Mouse (Mus musculus) embryonic fibroblast, embryonic 13.5 days (primary cell): ENCODE data around the gene Gm20388.

Source experiments
- CTCF ChIP-seq: IDR thresholded peaks from 2 replicates; pipeline ENCODE4 v1.5.1; 2011; ENCODE audit warnings: mild to moderate bottlenecking, control low read depth, low read length, moderate library complexity, borderline replicate concordance; ENCODE audit not compliant: insufficient read depth
- POLR2A ChIP-seq: IDR thresholded peaks from 2 replicates; pipeline ENCODE4 v1.6.1; 2011; ENCODE audit warnings: low read depth, mild to moderate bottlenecking, control low read depth, low read length, moderate library complexity

DNA sequence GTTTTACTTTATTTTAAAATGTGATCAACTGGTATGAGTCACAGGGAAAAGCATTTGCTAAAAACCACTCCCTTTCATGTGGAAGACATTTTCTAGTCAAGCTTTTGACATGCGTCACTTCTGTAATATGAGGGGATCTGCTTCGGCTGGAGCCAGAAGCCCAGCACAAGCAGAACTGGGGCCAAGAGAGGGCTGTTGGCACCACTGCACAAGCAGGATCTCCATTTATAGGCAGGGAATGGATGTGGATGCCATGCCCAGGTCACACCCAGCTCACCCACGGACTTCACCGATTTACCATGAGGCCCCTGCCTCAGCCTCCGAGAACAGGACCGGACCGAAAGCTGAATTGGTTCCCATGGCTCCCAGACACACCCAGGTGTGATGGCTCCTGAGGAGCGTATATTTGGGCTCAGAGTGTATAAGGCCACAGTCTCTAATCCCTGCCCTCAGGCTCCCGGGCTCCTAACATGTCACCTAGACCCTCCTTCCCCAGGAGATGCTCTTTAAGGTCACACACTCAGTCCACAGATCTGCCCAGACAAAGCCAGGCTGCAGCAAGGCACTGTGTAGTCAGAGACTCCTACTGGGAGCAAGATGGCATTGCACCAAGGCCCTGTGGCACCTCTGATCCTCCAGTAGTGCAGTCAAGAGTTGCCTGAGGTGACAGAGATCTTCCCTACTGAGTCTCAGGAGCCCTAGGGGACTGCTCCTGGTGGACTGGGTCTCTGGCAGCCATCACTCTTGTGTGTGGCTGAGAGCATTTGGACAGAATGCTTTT, 4380.5 kb downstream of the Gm20388 start:
- TF ChIP-seq POLR2A (no peak), CTCF (peak; percentile 58; the same call in 1 of the 2 replicates)
